Mouse (Mus musculus): ENCODE data around the gene Hoxb3.

The Hoxb3 gene

GRCm38 (mm10) chr11:96341701-96342575 is 18.8 kb downstream of the Hoxb3 start:
- DNase-seq, result no peak

DNA sequence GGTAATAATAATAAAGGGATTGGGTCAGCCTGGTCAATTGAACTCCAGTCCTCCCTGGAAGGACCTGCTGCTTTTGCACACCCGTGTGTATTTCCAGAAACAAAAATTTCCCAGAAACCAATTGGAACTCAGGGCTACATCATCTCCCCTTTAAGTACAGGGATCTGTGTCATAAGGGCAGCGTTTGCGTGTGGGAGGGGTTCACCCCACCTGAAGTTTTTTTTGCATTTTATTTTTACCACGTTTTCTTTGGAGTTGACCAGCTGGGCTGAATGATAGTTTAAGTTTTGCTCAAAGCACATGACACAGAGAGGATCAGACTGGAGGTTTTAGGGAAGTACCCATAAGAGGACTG is 19.4 kb downstream of the Hoxb3 start:
- DNase-seq, result no peak

- no peak for DNase-seq
These were observed 20.1 kb downstream of the Hoxb3 start for GRCm38 (mm10) chr11:96343206-96343745.

GRCm38 (mm10) chr11:96344061-96344877 is 21.1 kb downstream of the Hoxb3 start:
- no peak for DNase-seq

- DNase-seq, result no peak
These were observed 21.7 kb downstream of the Hoxb3 start for GRCm38 (mm10) chr11:96344878-96345159.

- DNase-seq, result no peak
These were observed 22.2 kb downstream of the Hoxb3 start for GRCm38 (mm10) chr11:96345220-96345892.

- DNase-seq, result no peak
These were observed 23.0 kb downstream of the Hoxb3 start for GRCm38 (mm10) chr11:96345893-96346806.

DNA sequence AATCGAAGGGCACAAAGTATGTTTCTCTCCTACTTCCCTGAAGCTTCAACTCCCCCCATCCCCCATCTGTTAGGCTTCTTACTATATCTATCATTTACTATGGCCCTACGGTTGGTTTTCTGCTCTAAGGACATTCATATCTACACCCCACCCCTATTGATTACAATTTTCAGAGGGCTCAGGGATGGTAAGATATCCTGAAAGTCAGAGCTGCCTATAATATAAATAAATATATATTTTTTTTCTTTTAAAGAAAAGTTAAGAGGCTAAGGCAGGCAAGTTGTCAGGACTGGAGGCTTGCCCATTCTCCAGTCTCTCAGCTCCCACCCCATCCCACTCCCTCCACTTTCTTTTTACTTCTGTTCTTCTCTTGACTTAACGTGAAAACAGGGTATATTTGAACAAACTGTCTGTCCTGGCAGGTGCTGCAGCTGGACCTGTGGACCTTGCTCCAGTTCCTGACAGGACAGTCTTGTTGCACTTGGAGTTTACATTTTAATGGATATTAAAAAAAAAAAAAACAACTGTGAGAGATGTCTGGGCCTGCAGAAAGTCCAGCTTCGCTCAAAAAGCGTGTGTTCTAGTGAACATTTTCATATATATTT is 23.9 kb downstream of the Hoxb3 start:
- no peak for DNase-seq

DNA sequence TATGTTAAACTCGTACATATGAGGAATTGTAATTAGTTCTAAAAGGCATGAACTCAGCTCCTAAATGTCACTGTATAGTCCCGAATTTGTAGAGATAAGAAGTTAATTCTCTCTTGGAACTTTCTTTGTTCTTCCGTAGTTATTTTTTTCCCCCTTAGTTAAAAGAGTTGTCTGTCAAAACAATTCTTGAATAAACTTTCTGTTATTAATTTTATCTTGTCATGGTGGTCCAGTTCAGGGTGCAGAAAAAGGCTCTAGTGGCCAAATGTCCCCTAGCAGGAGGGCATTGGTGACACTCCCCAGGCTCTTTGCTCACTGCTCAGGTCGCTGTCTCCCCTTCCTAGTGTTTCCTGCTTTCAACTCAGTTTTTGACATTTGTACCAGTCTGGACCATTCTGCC is 24.6 kb downstream of the Hoxb3 start:
- no peak for DNase-seq

DNA sequence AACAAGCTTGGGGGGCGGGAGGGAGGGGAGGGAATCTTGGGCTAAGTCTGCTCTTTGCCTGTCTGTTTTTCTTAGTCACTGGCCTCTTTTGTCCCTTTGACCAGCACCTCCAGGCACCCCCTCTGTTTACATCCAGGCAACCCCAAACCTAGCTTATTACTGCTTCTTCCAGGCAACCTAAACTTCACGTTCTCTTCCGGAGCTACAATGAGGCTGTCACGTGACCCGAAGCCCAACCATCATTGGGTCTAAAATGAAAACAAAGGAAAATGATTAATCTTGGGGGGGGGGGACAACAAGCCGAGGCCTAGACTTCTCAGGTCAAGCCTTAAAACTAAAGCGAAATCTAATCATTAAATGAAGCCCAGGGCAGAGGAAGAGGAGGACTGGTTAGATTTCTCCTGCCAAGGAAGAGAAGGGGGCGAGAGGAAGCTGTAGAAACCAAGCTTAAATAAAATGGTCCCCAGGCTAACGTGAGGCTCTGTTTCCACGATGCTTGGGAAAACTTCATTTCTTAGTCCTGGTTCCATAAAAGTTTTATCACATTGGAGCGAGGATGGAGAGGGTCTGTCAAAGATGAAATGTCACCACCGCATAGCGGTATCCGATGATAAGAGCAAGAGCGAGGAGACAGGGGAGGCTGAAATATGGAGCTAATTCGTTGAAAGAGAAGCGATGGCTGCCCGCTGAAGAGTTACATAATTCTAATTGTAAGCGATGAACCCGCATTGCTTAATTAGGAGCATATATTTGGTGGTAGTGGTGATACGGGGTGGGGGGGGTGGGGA is 25.2 kb downstream of the Hoxb3 start:
- DNase-seq, result no peak

- no peak for DNase-seq
These were observed 25.9 kb downstream of the Hoxb3 start for GRCm38 (mm10) chr11:96348988-96349387.

GRCm38 (mm10) chr11:96349491-96350340 is 26.6 kb downstream of the Hoxb3 start:
- DNase-seq, result no peak

GRCm38 (mm10) chr11:96350341-96350624 is 27.2 kb downstream of the Hoxb3 start, which contains the start of gene Hoxb2:
Hoxb2 (plus strand) TSS chr11:96350525.
- DNase-seq, result no peak

- DNase-seq, result no peak
These were observed 27.7 kb downstream of the Hoxb3 start for GRCm38 (mm10) chr11:96350791-96351190.

DNA sequence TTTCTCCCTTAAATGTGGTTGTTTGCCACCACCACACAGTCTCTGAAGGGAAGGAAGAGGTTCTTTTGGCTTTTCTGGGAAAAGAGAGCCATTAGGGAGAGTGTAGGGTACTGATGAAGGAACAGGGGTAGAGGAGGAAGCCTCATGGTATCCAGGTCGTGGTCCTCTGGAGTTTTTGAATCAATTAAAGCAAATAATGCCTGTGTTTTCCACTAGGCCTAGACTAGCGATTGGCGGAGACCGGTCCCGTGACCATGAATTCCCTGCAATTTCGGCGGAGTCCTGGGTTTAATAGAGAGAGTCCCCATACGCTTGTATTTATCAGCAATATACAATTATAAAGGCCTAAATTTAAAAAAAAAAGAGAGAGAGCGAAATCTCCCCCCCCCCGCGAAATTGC is 28.2 kb downstream of the Hoxb3 start:
- DNase-seq, result no peak

GRCm38 (mm10) chr11:96351831-96352230 is 28.7 kb downstream of the Hoxb3 start:
- no peak for DNase-seq

- peak in 1 of 2 experiments; percentile 18 for DNase-seq
These were observed 29.8 kb downstream of the Hoxb3 start for GRCm38 (mm10) chr11:96352691-96353521.

DNA sequence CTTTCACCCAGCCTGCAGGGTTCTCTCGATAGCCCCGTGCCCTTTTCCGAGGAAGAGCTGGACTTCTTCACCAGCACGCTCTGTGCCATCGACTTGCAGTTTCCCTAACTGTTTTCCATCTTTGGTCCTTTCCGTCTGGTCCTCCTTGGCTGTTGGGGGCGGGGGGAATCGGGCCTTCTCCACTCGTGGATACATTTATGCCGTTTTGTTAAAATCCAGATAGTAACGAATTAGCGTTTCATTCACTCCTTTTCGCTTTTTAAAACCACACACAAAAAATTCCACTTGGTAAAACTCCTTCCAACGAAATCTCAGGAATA is 30.4 kb downstream of the Hoxb3 start:
- no peak for DNase-seq

- no peak for DNase-seq
These were observed 30.8 kb downstream of the Hoxb3 start for GRCm38 (mm10) chr11:96353939-96354338.
